Mouse (Mus musculus) thymus, postnatal 4 days (tissue): Measurements from ENCODE around the gene Clip2.
A peak's percentile ranks its signal among the peaks of the same experiment; 100 is the strongest.
"Not testable (repeated sequence)": the region's sequence is repeated elsewhere in the genome, so short reads cannot be mapped to it uniquely, and the experiment has no call there.

Source experiments
- DNase-seq: peaks from one replicate; pipeline ENCODE4 v3.0.0; 2021

Gene Clip2

GRCm38 (mm10) chr5:134485900-134486665, 66.2 kb downstream of the Clip2 start:
- DNase-seq: peak; percentile 87

DNA sequence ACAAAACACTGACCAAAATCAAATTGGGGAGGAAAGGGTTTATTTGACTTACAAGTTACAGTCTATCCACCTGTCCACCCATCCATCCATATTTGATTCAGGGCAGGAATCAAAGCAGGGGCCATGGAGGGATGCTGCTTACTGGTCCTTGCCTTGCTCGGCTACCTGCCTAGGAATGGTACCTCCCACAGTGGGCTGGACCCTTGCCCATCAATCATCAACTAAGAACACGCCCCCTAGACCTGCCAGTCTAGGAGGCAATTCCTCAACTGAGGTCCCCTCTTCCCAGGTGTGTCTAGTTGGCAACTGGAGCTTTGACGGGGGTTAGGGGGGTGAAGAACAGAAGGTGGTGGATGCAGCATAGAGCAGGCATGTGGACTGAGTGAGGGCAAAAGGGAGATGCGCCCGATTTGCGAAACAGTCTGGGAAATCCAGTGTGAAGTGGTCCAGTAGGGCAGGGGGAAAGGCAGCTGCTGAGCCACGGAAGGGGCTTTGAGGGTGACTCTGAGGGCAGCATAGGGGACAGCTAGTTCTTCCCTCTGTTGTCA, 67.0 kb downstream of the Clip2 start:
- DNase-seq: no peak

DNA sequence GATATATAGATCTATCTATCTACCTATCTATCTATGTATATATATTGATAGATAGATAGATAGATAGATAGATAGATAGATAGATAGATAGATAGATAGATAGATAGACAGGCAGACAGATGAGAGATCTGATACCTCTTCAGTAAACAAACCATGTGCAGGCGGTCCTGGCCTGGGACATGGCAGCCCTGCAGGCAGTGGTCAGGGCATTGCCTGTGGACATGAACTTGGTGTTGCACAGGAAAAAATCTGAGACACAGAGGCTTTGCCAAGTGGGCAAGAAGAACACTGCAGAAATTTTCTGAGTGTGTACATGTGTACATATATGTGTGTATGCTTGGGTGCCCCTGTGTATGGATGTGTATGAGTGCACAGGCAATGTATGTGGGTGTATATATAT, 68.9 kb downstream of the Clip2 start:
- DNase-seq: no peak

DNA sequence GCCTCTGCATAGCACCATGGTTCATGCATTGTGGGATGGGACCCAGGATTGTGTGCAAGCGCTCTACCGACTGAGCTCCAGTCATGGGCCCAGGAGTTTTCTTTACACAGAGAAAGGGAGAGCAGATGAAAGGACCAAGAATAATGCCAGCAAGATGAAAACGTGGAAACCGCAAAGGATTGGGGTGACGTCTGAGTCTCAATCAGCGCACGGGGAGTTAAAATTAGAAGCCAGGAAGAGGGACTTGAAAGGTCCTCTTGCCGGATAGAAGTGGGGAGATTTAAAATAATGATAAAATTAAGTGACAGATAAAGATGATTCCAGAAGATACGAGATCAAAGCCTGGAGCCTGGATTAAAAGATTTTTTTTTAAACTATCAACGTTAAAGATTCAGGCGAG, 69.9 kb downstream of the Clip2 start:
- no peak for DNase-seq

GRCm38 (mm10) chr5:134478886-134479285, 73.3 kb downstream of the Clip2 start:
- DNase-seq: not testable (repeated sequence)

DNA sequence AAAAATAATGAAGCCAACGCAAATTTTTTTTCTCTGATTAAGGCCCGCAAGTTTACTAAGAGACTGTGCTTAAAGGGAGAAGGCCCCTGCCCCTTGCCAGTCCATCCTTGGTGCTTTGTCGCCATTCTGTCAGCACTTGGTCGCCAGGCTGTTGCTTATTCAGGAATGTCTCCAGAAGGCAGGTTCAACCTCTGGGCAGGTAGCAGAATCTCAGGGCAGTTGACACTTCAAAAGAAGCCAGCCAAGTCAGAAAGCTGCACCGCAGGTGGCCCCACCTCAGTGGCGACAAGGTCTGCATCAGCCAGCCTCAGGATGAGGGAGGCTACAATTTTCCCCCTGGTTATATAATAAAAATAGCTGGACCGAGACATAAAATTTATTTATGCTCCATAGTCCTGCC, 76.5 kb downstream of the Clip2 start:
- peak; percentile 4 for DNase-seq

GRCm38 (mm10) chr5:134475006-134475605, 77.1 kb downstream of the Clip2 start:
- peak; percentile 57 for DNase-seq

GRCm38 (mm10) chr5:134473902-134474301, 78.3 kb downstream of the Clip2 start:
- peak; percentile 62 for DNase-seq

GRCm38 (mm10) chr5:134470538-134471169, 81.6 kb downstream of the Clip2 start:
- peak; percentile 3 for DNase-seq

DNA sequence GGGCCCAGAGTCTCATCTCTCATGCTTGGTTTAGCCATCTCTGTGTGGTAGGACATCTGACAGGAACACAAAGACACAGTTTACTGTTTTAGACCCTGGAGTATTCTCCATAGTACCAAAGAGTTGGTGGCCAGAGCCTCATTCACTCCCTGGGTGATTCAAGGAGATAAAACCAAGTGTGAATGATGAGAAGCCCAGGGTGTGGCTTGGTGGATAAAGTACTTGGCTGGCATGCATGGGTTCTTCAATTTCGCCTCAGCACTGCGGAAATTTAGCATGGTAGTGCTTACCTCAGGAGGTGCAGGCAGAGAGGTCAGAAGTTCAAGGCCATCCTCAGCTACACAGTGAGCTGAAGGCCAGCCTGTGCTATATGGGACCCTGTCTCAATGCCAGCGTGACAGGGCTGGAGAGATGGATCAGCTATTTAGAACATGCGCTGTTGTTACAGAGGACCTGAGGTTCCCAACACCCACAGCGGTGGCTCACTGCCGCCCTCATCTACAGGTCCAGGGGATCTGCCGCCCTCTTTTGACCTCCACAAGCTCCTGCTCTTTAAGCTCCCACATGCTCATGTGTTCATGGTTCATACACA, 82.6 kb downstream of the Clip2 start:
- peak; percentile 13 for DNase-seq

DNA sequence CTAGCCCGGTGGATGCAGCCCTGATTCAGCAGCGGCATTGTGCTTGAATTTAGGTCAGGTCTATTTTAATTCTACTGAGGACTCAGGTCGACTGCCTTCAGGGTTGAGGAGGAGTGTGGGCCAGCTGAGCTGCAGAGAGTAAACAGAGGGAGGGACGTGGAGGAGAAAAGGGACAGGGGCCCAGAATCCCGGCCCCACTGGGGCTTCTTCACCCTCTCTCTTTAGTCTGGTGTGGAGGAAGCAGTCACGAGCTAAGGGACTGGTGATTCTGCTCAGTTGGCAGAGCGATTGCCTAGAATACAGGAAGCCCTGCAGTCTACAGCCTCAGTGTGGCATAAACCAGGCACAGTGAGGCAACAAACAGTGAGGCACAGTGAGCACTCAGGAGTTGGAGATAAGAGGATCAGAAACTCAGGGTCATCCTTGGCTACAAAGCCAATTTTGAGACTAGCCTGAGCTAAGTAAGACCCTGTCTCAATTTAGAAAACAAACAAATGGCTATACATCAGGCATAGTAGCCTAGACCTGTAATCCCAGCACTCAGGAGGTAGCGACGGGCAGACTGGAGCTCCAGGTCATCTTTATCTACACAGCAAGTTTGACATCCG, 84.0 kb downstream of the Clip2 start:
- DNase-seq: peak; percentile 56

DNA sequence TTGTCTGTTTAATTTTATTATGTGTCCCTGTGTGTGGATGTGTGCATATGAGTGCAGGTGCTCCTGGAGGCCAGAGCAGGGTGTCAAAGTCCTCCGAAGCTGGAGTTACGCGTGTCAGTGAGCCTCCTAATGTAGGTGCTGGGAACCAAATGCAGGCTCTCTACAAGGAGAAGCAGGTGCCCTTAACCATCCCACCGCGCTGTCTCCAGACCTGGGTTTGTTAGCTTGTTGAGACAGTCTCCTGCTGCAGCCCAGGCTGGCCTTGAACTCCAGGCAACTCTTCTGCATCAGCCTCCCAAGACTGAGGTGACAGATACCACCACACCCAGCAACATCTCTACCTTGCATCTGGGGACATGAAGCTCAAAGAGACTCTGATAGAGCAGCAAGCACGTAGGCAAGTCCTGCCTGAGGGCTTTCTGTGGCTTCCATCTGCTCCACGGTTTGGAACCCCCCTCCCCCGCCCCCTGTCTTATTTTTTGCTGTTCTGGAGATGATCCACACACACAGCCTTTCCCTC, 85.1 kb downstream of the Clip2 start:
- peak; percentile 30 for DNase-seq

- peak; percentile 10 for DNase-seq
Observed at GRCm38 (mm10) chr5:134466296-134467029, 85.8 kb downstream of the Clip2 start.

- DNase-seq: no peak
Observed at GRCm38 (mm10) chr5:134465197-134465596, 87.0 kb downstream of the Clip2 start.

DNA sequence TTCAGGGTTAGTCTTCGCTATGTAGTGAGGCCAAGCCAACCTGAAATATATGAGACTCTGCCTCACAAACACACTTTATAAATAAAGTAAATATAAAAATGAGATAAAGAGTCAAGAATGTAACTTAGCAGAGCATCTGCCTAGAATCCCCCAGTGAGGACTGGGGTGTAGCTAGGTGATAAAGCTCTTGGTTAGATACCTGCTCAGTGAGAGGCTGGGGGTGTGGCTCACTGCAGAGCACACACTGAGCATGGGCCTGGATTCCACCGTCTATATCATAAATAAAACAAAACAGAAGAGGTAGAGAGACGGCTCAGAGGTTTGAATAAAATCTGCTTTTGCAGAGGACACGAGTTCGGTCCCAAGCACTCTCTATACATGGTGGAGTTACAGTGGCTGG, 88.0 kb downstream of the Clip2 start:
- peak; percentile 3 for DNase-seq

GRCm38 (mm10) chr5:134462731-134463130, 89.5 kb downstream of the Clip2 start:
- peak; percentile 10 for DNase-seq

GRCm38 (mm10) chr5:134462316-134462715, 89.9 kb downstream of the Clip2 start:
- peak; percentile 4 for DNase-seq

GRCm38 (mm10) chr5:134460546-134460945, 91.7 kb downstream of the Clip2 start:
- no peak for DNase-seq

DNA sequence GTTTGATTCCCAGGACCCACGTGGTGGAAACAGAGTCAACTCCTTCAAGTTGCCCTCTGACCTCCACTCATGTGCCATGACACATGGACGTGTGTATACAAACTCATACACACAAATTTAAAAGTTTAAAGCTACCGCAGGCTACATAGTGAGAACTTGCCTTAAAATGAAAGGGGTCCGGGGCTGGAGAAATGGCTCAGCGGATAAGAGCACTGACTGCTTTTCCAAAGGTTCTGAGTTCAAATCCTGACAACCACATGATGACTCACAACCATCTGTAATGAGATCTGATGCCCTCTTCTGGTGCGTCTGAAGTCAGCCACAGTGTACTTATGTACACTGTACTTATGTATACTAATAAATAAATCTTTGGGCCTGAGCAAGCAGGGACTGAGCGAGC, 93.1 kb downstream of the Clip2 start:
- peak; percentile 15 for DNase-seq

GRCm38 (mm10) chr5:134458416-134458815, 93.8 kb downstream of the Clip2 start:
- peak; percentile 8 for DNase-seq

- peak; percentile 9 for DNase-seq
Observed at GRCm38 (mm10) chr5:134457371-134457770, 94.9 kb downstream of the Clip2 start.

- DNase-seq: peak; percentile 74
Observed at GRCm38 (mm10) chr5:134456503-134456962, 95.7 kb downstream of the Clip2 start, which contains the start of gene Gtf2ird1. TSS of gene Gtf2ird1 (minus strand) at chr5:134456716.
